Mouse (Mus musculus) cerebellum, postnatal 14 days (tissue): ENCODE measurements at regions not wholly inside any gene's neighbourhood (a gene's known extent, or its start where the extent isn't known, plus 50 kb on each side); places are given as distances from the start of the nearest gene placed in this dataset.
A peak's percentile ranks its signal among the peaks of the same experiment; 100 is the strongest.

Experiments
- DNase-seq, 2 experiments: peaks; one replicate each; pipeline ENCODE4 v3.0.0; 2021; ENCODE audit warnings: mixed read lengths in 2 of 2

DNA sequence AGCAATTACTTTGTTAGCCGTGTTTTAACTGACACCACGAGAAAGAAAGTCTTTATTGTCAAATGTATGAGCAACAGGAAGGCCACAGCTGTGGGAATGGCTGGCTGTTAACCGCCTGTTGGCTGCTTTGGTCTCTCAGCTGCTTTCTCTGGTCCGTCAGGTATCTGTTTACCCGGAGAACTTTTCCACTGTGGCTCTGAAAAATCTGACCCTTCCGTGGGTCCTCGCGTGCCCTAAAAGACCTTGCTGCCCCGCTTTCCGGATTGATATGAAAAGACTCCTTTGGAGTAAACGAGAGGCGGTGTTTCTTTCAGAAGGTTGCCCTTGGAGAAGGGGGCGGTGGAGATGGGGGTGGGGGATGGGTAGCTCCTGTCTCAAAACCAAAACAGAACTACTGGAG lies 75.9 kb downstream of the Sox14 start:
- DNase-seq = peak in 1 of 2 experiments; percentile 3

DNA sequence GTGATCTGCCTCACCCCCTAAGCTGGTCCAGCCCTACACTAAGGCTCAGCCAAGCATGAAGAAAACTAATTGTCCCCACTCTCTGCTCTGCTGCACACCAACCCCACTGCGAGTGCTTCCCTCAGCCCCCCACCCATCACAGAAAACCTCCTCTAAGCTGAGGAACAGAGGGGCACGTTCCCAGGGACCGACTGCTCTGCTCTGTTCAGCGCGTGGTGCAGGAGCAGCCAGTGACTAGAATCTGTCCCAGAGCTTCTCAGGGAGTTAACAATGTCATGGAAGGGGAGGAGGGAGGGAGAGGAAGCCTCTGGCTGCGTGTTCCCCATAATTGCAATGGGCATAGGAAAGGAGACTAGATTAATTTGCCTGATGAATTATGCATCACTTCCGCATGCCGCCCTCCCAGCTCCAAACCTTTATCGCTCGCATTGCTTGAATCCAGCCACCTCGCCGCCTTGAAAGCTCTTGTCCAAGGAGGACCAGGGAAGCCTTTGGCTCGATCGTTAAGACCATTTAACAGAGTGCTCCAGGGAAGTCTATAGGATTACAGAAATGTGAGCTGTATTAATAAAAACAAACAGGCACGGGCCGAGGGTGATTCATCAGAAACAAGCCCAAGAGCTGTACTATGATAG lies 76.5 kb downstream of the Sox14 start:
- DNase-seq = peak; percentile 13 to 15

DNA sequence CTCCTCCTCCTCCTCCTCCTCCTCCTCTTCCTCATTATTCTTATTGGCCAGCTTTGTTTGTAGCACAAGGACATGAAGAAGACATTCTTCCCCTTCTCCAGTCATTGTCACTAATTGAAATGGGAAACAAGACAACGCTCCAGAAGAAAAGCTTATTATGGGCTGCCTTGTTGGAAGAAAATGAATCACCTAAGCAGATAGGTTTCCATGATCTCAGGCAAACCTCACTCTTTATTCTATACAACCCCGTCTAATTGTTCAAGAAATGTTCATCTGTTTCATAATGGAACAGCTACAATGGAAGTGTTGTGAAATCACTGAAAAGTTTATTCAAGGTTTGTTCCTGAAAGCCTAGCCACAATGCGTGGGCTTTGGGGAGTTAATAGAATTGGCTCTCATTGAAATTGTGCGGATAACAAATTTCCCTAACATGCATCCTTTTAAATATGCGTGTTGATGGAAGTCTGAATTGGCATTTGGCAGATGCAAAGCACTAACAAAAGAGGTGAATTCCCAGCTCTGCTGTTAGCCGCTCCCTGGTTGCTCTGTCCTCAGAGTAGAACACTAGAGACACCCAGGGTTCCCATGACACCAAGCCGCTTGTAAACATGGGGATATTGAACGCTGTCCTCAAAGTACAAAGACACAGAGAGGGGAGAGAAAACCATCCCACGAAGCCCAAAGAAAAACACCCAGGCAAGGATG lies 78.8 kb downstream of the Sox14 start:
- no peak for DNase-seq

DNA sequence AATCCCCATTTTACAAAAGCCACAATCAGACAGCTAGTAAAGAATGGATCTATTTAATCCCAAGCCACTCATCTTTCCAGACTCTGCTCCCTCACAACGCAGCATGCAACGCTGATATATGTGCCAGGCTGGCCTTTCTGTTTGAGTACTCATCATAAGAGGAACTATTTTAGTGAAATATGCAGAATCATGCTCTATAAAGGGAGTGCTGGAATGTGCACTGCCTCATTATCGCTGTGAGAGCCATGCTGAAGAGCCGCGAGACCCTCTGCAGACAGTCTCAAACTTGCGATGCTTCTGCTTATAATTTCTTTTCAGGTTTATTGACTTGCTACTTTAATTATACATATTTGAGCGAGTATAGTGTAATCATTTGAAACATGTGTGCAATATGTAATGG lies 75.6 kb upstream of the Cldn18 start:
- no peak for DNase-seq

DNA sequence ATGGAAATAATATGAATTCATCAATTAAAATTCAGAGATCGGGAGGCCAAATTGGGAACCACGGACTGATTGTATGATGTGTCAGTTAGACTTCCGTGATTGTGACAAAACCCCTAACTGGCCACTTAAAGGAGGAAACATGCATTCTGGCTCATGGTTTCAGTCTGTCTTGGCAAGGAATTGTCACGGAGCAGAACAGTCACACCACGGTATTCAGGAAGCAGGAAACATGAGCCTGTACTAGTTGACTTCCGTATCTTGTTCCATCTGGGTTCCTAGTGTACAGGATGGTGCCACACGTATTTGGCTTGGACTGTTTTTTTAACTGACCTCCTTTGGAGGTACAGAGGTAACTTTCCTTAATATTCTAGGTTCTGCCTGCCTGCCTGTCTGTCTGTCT lies 69.8 kb upstream of the Cldn18 start:
- DNase-seq = no peak

DNA sequence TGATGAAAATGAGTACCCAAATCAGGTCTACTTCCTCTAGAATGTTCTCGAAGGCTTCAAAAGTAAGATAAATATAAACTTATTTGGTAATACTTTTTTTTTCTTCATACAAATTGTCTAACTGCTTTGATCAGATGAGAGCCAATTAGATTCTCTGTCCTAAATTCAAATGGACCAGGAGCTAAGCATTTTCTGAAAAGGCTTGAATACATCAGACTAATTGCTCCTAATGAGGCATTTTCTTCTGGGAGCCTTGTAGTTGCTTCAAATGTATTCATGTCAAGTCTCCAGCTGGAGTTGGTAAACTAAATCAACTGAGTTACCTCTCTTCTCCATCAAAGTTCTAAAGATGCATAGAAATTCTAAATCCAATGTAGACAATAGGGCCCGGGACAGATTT lies 66.1 kb upstream of the Cldn18 start:
- no peak for DNase-seq

DNA sequence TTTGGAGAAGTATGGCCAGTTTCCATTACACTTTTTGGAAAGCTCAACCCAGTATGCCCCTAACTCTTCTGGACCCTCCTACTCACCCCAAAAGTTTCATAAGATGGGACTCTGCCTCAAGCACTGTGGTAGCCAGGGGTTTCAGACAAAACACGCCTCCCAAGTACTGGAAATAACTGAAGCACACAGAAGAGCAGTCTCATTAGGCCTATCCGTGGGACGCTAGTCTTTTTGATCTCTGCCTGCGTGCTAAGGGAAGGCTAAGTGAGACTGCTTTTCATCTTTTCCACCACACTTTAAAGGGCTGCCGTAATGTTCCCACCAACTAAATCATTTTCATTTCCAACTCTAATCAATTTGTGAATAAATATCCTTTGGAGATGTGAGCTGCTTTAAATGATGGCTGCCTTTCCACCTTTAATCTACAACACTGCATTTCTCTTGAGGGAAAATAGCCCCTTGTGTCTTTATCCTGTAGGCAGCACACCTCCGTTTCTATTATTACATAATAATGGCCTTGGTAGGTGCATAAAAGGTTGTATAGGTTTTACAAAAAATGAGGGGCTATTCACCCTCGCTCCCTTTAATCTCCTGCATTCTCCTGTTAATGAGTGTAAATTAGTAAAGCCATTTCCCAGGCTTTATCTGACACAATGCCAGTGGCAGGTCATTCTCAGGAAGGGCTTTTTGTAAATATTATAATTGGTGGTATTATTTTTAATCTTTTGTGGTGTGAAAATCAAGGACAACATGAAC lies 65.5 kb upstream of the Cldn18 start:
- no peak for DNase-seq

DNA sequence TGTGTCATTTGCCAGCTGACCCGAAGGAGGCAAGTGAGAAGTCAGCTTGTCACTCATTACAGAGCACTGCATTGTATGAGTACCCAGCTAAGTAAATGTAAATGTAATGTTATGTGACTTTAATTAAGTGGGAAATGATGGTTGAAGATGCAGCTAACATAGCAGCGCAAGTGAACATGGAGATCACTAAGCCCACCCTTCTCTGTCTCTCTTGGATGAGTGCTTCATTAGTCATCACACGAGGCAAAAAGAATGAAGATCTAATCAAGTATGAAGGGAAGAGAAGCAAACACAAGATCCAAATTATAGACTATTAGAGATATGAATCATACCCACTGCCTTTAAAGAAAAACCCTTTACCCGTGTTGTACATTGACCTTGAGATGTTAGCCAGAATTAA lies 61.8 kb upstream of the Cldn18 start:
- no peak for DNase-seq

DNA sequence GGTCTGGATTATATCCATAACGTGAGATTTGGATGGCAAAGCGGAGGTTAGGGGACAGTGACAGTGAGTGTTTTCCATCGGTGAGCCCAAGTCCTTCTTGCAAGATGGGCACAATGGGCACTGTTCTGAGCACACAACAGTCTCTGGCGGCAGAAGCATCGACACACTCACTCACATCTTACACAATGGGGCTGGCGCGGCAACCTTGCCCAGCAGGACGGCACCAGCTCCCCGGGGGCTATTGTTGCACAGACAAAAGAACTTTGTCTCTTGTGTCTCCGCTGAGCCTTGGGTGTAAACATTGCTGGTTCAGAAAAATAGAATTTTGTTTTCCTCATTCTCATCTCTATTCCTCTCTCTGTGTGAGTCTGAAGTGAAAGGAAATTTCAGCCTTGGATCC lies 53.6 kb upstream of the Cldn18 start:
- DNase-seq = peak in 1 of 2 experiments; percentile 3
